Mouse (Mus musculus) urinary bladder, postnatal 4 days (tissue): Measurements from ENCODE around the gene Nbea.

Source experiments
- DNase-seq, 2 experiments: peaks; one replicate each; pipeline ENCODE4 v3.0.0; 2021 to 2022; ENCODE audit warnings: low spot score in 2 of 2

Gene Nbea

GRCm38 (mm10) chr3:55593312-55593711, 590.2 kb downstream of the Nbea start:
- peak in 1 of 2 experiments; percentile 30 for DNase-seq

GRCm38 (mm10) chr3:55590727-55591126, 592.8 kb downstream of the Nbea start:
- peak; percentile 12 to 38 for DNase-seq

GRCm38 (mm10) chr3:55590291-55590690, 593.2 kb downstream of the Nbea start:
- peak; percentile 13 to 35 for DNase-seq

GRCm38 (mm10) chr3:55589402-55589944, 594.0 kb downstream of the Nbea start:
- DNase-seq = peak; percentile 14 to 52

- DNase-seq = peak; percentile 34 to 57
Observed at GRCm38 (mm10) chr3:55587972-55588946, 595.2 kb downstream of the Nbea start.

GRCm38 (mm10) chr3:55587434-55587971, 596.0 kb downstream of the Nbea start:
- no peak for DNase-seq
